Comparison of ENCODE assay signal across 17 mouse cellular contexts in the genomic region with DNA sequence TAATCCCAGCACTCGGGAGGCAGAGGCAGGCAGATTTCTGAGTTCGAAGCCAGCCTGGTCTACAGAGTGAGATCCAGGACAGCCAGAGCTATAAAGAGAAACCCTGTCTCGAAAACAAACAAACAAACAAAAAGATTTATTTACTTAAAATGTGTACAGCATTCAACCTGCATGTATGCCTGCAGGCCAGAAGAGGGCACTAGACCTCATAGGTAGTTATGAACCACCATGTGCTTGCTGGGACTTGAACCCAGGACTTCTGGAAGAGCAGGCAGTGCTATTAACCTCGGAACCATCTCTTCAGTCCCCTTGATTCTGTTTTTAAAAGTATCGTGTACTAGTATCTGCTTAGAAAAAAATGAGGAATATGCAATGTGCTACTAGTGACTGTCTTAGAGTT. TPM values are rescaled to one million over a fixed set of nuclear protein-coding genes. Genes with fewer than 3 reads are reported as not detected.
DNase-seq lines count a peak whose midpoint lies in the region; ATAC-seq and TF ChIP-seq lines count a peak whose summit lies in the region.
"Had no signal": no experiment of that assay in that cellular context is flagged by ENCODE, and none has a peak within 500 bp of the region (broad histone marks: within the 10 kb centered on the region; RNA-seq: fewer than 3 reads in every experiment).

No protein-coding gene starts in this region.

- peak; percentile 8; the same call in 1 of the 2 replicates for TF ChIP-seq CTCF in heart, postnatal 0 days (IDR thresholded peaks at IDR 0.05; ENCODE audit: low read depth)
- peak; percentile 69 for TF ChIP-seq CTCF in liver, embryonic 14.5 days (IDR thresholded peaks at IDR 0.05; ENCODE audit: low read depth)
- peak; percentile 23 for TF ChIP-seq CTCF in ES-Bruce4 (IDR thresholded peaks at IDR 0.05; ENCODE audit: low read depth, low read length)
- TF ChIP-seq CTCF in bone marrow, adult 2 months (IDR thresholded peaks at IDR 0.05; ENCODE audit: control insufficient read depth, insufficient read depth, low read length), result peak; percentile 25; the same call in 1 of the 2 replicates

- no peak for TF ChIP-seq EP300 in heart, postnatal 0 days (IDR thresholded peaks at IDR 0.05; ENCODE audit: low read depth)
- TF ChIP-seq EP300 in liver, embryonic 14.5 days (IDR thresholded peaks at IDR 0.05; ENCODE audit: low read depth), result no peak
- no peak for TF ChIP-seq EP300 in ES-Bruce4 (IDR thresholded peaks at IDR 0.05; ENCODE audit: insufficient read depth, low read depth, low read length)

- no peak for TF ChIP-seq POLR2A in ES-Bruce4 (IDR thresholded peaks at IDR 0.05; ENCODE audit: insufficient read depth, low read length)
- no peak for TF ChIP-seq POLR2A in bone marrow, adult 2 months (IDR thresholded peaks at IDR 0.05; ENCODE audit: borderline replicate concordance, control insufficient read depth, low read depth, low read length)

- no peaks in the 10 kb centered on the region for H3K9me3 ChIP-seq in heart, postnatal 0 days (replicated peaks; ENCODE audit: control insufficient read depth, low read length)
- no peaks in the 10 kb centered on the region for H3K9me3 ChIP-seq in heart, embryonic 10.5 days
- no peaks in the 10 kb centered on the region for H3K9me3 ChIP-seq in liver, embryonic 14.5 days (ENCODE audit: control insufficient read depth, low read length)
- H3K9me3 ChIP-seq in liver, embryonic 12.5 days (replicated peaks), result no peaks in the 10 kb centered on the region
- no peaks in the 10 kb centered on the region for H3K9me3 ChIP-seq in ES-Bruce4 (replicated peaks; ENCODE audit: control insufficient read depth, insufficient read depth, low read length, poor library complexity, severe bottlenecking)
- H3K9me3 ChIP-seq in forebrain, embryonic 14.5 days (replicated peaks; ENCODE audit: control insufficient read depth, low read length), result no peaks in the 10 kb centered on the region
- H3K9me3 ChIP-seq: hindbrain, embryonic 13.5 days; limb, embryonic 13.5 days had no signal

- no peaks in the 10 kb centered on the region for H3K27me3 ChIP-seq in heart, postnatal 0 days (ENCODE audit: control insufficient read depth, insufficient read depth, low read length)
- no peaks in the 10 kb centered on the region for H3K27me3 ChIP-seq in heart, embryonic 10.5 days (ENCODE audit: insufficient read depth, poor library complexity, severe bottlenecking)
- no peaks in the 10 kb centered on the region for H3K27me3 ChIP-seq in liver, embryonic 14.5 days (ENCODE audit: control insufficient read depth, insufficient read depth, low read length)
- no peaks in the 10 kb centered on the region for H3K27me3 ChIP-seq in liver, embryonic 12.5 days (replicated peaks)
- no peaks in the 10 kb centered on the region for H3K27me3 ChIP-seq in ES-Bruce4 (ENCODE audit: control insufficient read depth, insufficient read depth, low read length, poor library complexity, severe bottlenecking)
- no peaks in the 10 kb centered on the region for H3K27me3 ChIP-seq in forebrain, embryonic 14.5 days (replicated peaks; ENCODE audit: control insufficient read depth, insufficient read depth, low read length)
- H3K27me3 ChIP-seq: hindbrain, embryonic 13.5 days; limb, embryonic 13.5 days had no signal

- peaks cover 10% of the 10 kb centered on the region for H3K4me1 ChIP-seq in heart, postnatal 0 days (ENCODE audit: control insufficient read depth, insufficient read depth)
- peaks cover 24% of the 10 kb centered on the region for H3K4me1 ChIP-seq in heart, embryonic 10.5 days
- peaks cover 13 to 21% of the 10 kb centered on the region in 2 experiments for H3K4me1 ChIP-seq in liver, embryonic 14.5 days (replicated peaks; ENCODE audit: control insufficient read depth in 2 of 2, insufficient read depth in 2 of 2, low read length in 1 of 2)
- H3K4me1 ChIP-seq in liver, embryonic 12.5 days, result peaks cover 36% of the 10 kb centered on the region
- no peaks in the 10 kb centered on the region for H3K4me1 ChIP-seq in ES-Bruce4 (ENCODE audit: control insufficient read depth, insufficient read depth, low read length)
- H3K4me1 ChIP-seq in bone marrow, adult 2 months (ENCODE audit: control insufficient read depth, insufficient read depth, low read length), result peaks cover 2% of the 10 kb centered on the region; the same call in 1 of the 2 replicates
- peaks cover 15% of the 10 kb centered on the region for H3K4me1 ChIP-seq in forebrain, embryonic 14.5 days (ENCODE audit: control insufficient read depth, insufficient read depth, low read length)

- no peak overlapping the region for H3K27ac ChIP-seq in heart, postnatal 0 days (ENCODE audit: low read depth)
- no peak overlapping the region for H3K27ac ChIP-seq in heart, embryonic 10.5 days
- no peak overlapping the region for H3K27ac ChIP-seq in liver, embryonic 14.5 days
- H3K27ac ChIP-seq in liver, embryonic 12.5 days, result no peak overlapping the region
- no peak overlapping the region for H3K27ac ChIP-seq in ES-Bruce4 (ENCODE audit: insufficient read depth, low read length)
- H3K27ac ChIP-seq in bone marrow, adult 2 months (ENCODE audit: control insufficient read depth, insufficient read depth, low read depth, low read length, poor library complexity), result no peak overlapping the region
- H3K27ac ChIP-seq in forebrain, embryonic 14.5 days (ENCODE audit: low read depth, low read length), result no peak overlapping the region
- H3K27ac ChIP-seq: hindbrain, embryonic 13.5 days; limb, embryonic 13.5 days had no signal

- no peaks in the 10 kb centered on the region for H3K36me3 ChIP-seq in heart, postnatal 0 days (replicated peaks; ENCODE audit: control insufficient read depth, insufficient read depth, low read length)
- H3K36me3 ChIP-seq in heart, embryonic 10.5 days, result no peaks in the 10 kb centered on the region
- no peaks in the 10 kb centered on the region for H3K36me3 ChIP-seq in liver, embryonic 14.5 days (replicated peaks; ENCODE audit: control insufficient read depth, insufficient read depth, low read depth)
- peaks cover 9% of the 10 kb centered on the region for H3K36me3 ChIP-seq in liver, embryonic 12.5 days
- H3K36me3 ChIP-seq in ES-Bruce4 (ENCODE audit: control insufficient read depth, insufficient read depth, low read length, poor library complexity, severe bottlenecking), result no peaks in the 10 kb centered on the region
- H3K36me3 ChIP-seq in forebrain, embryonic 14.5 days (ENCODE audit: control insufficient read depth, insufficient read depth, low read length), result peaks cover 6% of the 10 kb centered on the region; the same call in 1 of the 2 replicates
- H3K36me3 ChIP-seq: hindbrain, embryonic 13.5 days; limb, embryonic 13.5 days had no signal

- WGBS in heart, postnatal 0 days, result 97% methylated on average over 5 of the region's 5 CpGs
- 92% methylated on average over 5 of the region's 5 CpGs for WGBS in heart, embryonic 10.5 days
- WGBS in liver, embryonic 14.5 days (ENCODE audit: insufficient replicate concordance), result 71% methylated on average over 5 of the region's 5 CpGs
- 81% methylated on average over 5 of the region's 5 CpGs for WGBS in liver, embryonic 12.5 days (ENCODE audit: insufficient replicate concordance)
- WGBS in bone marrow, adult 2 months, result 88% methylated on average over 5 of the region's 5 CpGs
- 95% methylated on average over 5 of the region's 5 CpGs for WGBS in forebrain, embryonic 14.5 days

- no peak overlapping the region for H3K4me3 ChIP-seq in heart, postnatal 0 days (ENCODE audit: low read depth, low read length)
- no peak overlapping the region for H3K4me3 ChIP-seq in heart, embryonic 10.5 days
- no peak overlapping the region for H3K4me3 ChIP-seq in liver, embryonic 14.5 days (ENCODE audit: insufficient read depth in 1 of 2, low read depth in 2 of 2, low read length in 2 of 2)
- H3K4me3 ChIP-seq in liver, embryonic 12.5 days, result no peak overlapping the region
- no peak overlapping the region for H3K4me3 ChIP-seq in ES-Bruce4 (ENCODE audit: low read depth, low read length)
- no peak overlapping the region for H3K4me3 ChIP-seq in bone marrow, adult 2 months (replicated peaks; ENCODE audit: control insufficient read depth, low read depth, low read length)
- H3K4me3 ChIP-seq in forebrain, embryonic 14.5 days (ENCODE audit: low read depth, low read length), result no peak overlapping the region
- H3K4me3 ChIP-seq: hindbrain, embryonic 13.5 days; limb, embryonic 13.5 days had no signal

- no peak overlapping the region for H3K4me2 ChIP-seq in heart, postnatal 0 days (ENCODE audit: low read depth, low read length)
- H3K4me2 ChIP-seq in liver, embryonic 14.5 days (ENCODE audit: low read depth), result no peak overlapping the region
- no peak overlapping the region for H3K4me2 ChIP-seq in liver, embryonic 12.5 days
- no peak overlapping the region for H3K4me2 ChIP-seq in forebrain, embryonic 14.5 days (ENCODE audit: low read length)
- H3K4me2 ChIP-seq: heart, embryonic 11.5 days; hindbrain, embryonic 13.5 days; limb, embryonic 13.5 days had no signal

- no peak for DNase-seq in heart, postnatal 0 days (ENCODE audit: low spot score)
- DNase-seq in heart, embryonic 10.5 days (ENCODE audit: low spot score), result no peak
- DNase-seq in liver, embryonic 14.5 days (ENCODE audit: low read depth in 3 of 3, low spot score in 3 of 3), result no peak
- no peak for DNase-seq in forebrain, embryonic 14.5 days (ENCODE audit: low spot score)
- DNase-seq: cerebellum, adult 8-10 months; gastrocnemius, postnatal 36 days; heart, postnatal 14 days; kidney, postnatal 10 days; right cerebral cortex, postnatal 4 days had no signal

- no peak for ATAC-seq in heart, postnatal 0 days (ENCODE audit: insufficient read depth, low read depth)
- no peak for ATAC-seq in liver, embryonic 14.5 days (ENCODE audit: insufficient read depth)
- ATAC-seq in liver, embryonic 12.5 days, result no peak
- ATAC-seq in erythroid progenitor cell, adult 5-6 weeks (replicated peaks; ENCODE audit: low FRiP score, poor library complexity, severe bottlenecking), result no peak
- no peak for ATAC-seq in forebrain, embryonic 14.5 days
- ATAC-seq: intestine, embryonic 16.5 days had no signal

- no peak overlapping the region for H3K9ac ChIP-seq in heart, postnatal 0 days (replicated peaks; ENCODE audit: low read depth, low read length)
- H3K9ac ChIP-seq in liver, embryonic 14.5 days (replicated peaks), result no peak overlapping the region
- H3K9ac ChIP-seq in liver, embryonic 12.5 days, result no peak overlapping the region
- no peak overlapping the region for H3K9ac ChIP-seq in ES-Bruce4 (ENCODE audit: low read depth, poor library complexity, severe bottlenecking)
- H3K9ac ChIP-seq in forebrain, embryonic 14.5 days (ENCODE audit: low read length), result no peak overlapping the region
- H3K9ac ChIP-seq: hindbrain, embryonic 13.5 days; limb, embryonic 13.5 days had no signal

RNA-seq across cellular contexts. Expression of gene Ino80b, which starts 2.2 kb away (rescaled TPM):
- total RNA-seq in heart, postnatal 0 days (2014; rRNA removed; ENCODE audit: low replicate concordance), result 8.9 and 11.6 TPM in 2 replicates
- polyA plus RNA-seq in heart, postnatal 0 days (2015; fragmentation: Nextera tagmentation; extraction: Ambion mirVana), result 5.5 and 6.8 TPM in 2 replicates
- 11.4 and 16.1 TPM in 2 replicates for polyA plus RNA-seq in heart, embryonic 10.5 days (2016; fragmentation: Nextera tagmentation; extraction: Ambion mirVana)
- 9.4 and 11.6 TPM in 2 replicates for polyA plus RNA-seq in liver, embryonic 14.5 days (2012; rRNA removed)
- 4.4 and 5.2 TPM in 2 replicates for polyA plus RNA-seq in liver, embryonic 14.5 days (2014; fragmentation: Nextera tagmentation; extraction: Ambion mirVana)
- 12.1 and 13.0 TPM in 2 replicates for polyA plus RNA-seq in liver, embryonic 12.5 days (2016; fragmentation: Nextera tagmentation; extraction: Ambion mirVana)
- polyA plus RNA-seq in ES-Bruce4 (2011; ENCODE audit: insufficient read depth, insufficient read length, low read depth, missing spikeins), result 9.0 and 11.6 TPM in 2 replicates
- polyA plus RNA-seq in bone marrow, adult 2 months (2011; ENCODE audit: insufficient read depth, insufficient read length, low replicate concordance, missing spikeins), result 6.6 and 16.6 TPM in 2 replicates
- total RNA-seq in erythroid progenitor cell, adult 5-6 weeks (2015; ENCODE audit: low replicate concordance), result 5.8 and 7.5 TPM in 2 replicates
- total RNA-seq in erythroid progenitor cell, adult 5-6 weeks (2017; ENCODE audit: low replicate concordance), result 7.4 and 24.1 TPM in 2 replicates
- polyA plus RNA-seq in forebrain, embryonic 14.5 days (2014; fragmentation: Nextera tagmentation; extraction: Ambion mirVana), result 15.6 and 17.5 TPM in 2 replicates

RNA-seq across cellular contexts. Expression of gene Wbp1, which starts 6.1 kb away (rescaled TPM):
- total RNA-seq in heart, postnatal 0 days (2014; rRNA removed; ENCODE audit: low replicate concordance), result 151 and 186 TPM in 2 replicates
- polyA plus RNA-seq in heart, postnatal 0 days (2015; fragmentation: Nextera tagmentation; extraction: Ambion mirVana), result 97.5 and 98.1 TPM in 2 replicates
- 101 and 113 TPM in 2 replicates for polyA plus RNA-seq in heart, embryonic 10.5 days (2016; fragmentation: Nextera tagmentation; extraction: Ambion mirVana)
- 27.7 and 33.6 TPM in 2 replicates for polyA plus RNA-seq in liver, embryonic 14.5 days (2012; rRNA removed)
- 22.0 and 27.1 TPM in 2 replicates for polyA plus RNA-seq in liver, embryonic 14.5 days (2014; fragmentation: Nextera tagmentation; extraction: Ambion mirVana)
- 35.0 and 37.9 TPM in 2 replicates for polyA plus RNA-seq in liver, embryonic 12.5 days (2016; fragmentation: Nextera tagmentation; extraction: Ambion mirVana)
- polyA plus RNA-seq in ES-Bruce4 (2011; ENCODE audit: insufficient read depth, insufficient read length, low read depth, missing spikeins), result 26.7 and 32.4 TPM in 2 replicates
- 30.0 and 41.2 TPM in 2 replicates for polyA plus RNA-seq in bone marrow, adult 2 months (2011; ENCODE audit: insufficient read depth, insufficient read length, low replicate concordance, missing spikeins)
- 42.3 and 48.7 TPM in 2 replicates for total RNA-seq in erythroid progenitor cell, adult 5-6 weeks (2015; ENCODE audit: low replicate concordance)
- 77.9 and 83.6 TPM in 2 replicates for total RNA-seq in erythroid progenitor cell, adult 5-6 weeks (2017; ENCODE audit: low replicate concordance)
- polyA plus RNA-seq in forebrain, embryonic 14.5 days (2014; fragmentation: Nextera tagmentation; extraction: Ambion mirVana), result 197 and 214 TPM in 2 replicates

RNA-seq across cellular contexts. Expression of gene Rtkn, which starts 7.8 kb away (rescaled TPM):
- total RNA-seq in heart, postnatal 0 days (2014; rRNA removed; ENCODE audit: low replicate concordance), result 40.0 and 45.9 TPM in 2 replicates
- 12.5 and 13.0 TPM in 2 replicates for polyA plus RNA-seq in heart, postnatal 0 days (2015; fragmentation: Nextera tagmentation; extraction: Ambion mirVana)
- 18.4 and 24.4 TPM in 2 replicates for polyA plus RNA-seq in heart, embryonic 10.5 days (2016; fragmentation: Nextera tagmentation; extraction: Ambion mirVana)
- polyA plus RNA-seq in liver, embryonic 14.5 days (2012; rRNA removed), result 11.1 TPM in 2 replicates
- 5.3 and 5.5 TPM in 2 replicates for polyA plus RNA-seq in liver, embryonic 14.5 days (2014; fragmentation: Nextera tagmentation; extraction: Ambion mirVana)
- polyA plus RNA-seq in liver, embryonic 12.5 days (2016; fragmentation: Nextera tagmentation; extraction: Ambion mirVana), result 11.8 and 12.6 TPM in 2 replicates
- 10.4 and 10.5 TPM in 2 replicates for polyA plus RNA-seq in ES-Bruce4 (2011; ENCODE audit: insufficient read depth, insufficient read length, low read depth, missing spikeins)
- 1.3 and 1.6 TPM in 2 replicates for polyA plus RNA-seq in bone marrow, adult 2 months (2011; ENCODE audit: insufficient read depth, insufficient read length, low replicate concordance, missing spikeins)
- total RNA-seq in erythroid progenitor cell, adult 5-6 weeks (2015; ENCODE audit: low replicate concordance), result not detected in 2 replicates
- 0.30 TPM in 1 of 2 replicates, not detected in the other for total RNA-seq in erythroid progenitor cell, adult 5-6 weeks (2017; ENCODE audit: low replicate concordance)
- polyA plus RNA-seq in forebrain, embryonic 14.5 days (2014; fragmentation: Nextera tagmentation; extraction: Ambion mirVana), result 4.7 and 4.8 TPM in 2 replicates

RNA-seq across cellular contexts. Expression of gene Mogs, which starts 12.1 kb away (rescaled TPM):
- 27.5 and 28.1 TPM in 2 replicates for total RNA-seq in heart, postnatal 0 days (2014; rRNA removed; ENCODE audit: low replicate concordance)
- 7.9 and 9.4 TPM in 2 replicates for polyA plus RNA-seq in heart, postnatal 0 days (2015; fragmentation: Nextera tagmentation; extraction: Ambion mirVana)
- polyA plus RNA-seq in heart, embryonic 10.5 days (2016; fragmentation: Nextera tagmentation; extraction: Ambion mirVana), result 24.5 and 42.5 TPM in 2 replicates
- polyA plus RNA-seq in liver, embryonic 14.5 days (2012; rRNA removed), result 33.9 and 36.9 TPM in 2 replicates
- polyA plus RNA-seq in liver, embryonic 14.5 days (2014; fragmentation: Nextera tagmentation; extraction: Ambion mirVana), result 28.2 and 32.4 TPM in 2 replicates
- polyA plus RNA-seq in liver, embryonic 12.5 days (2016; fragmentation: Nextera tagmentation; extraction: Ambion mirVana), result 83.5 and 86.9 TPM in 2 replicates
- 23.3 and 25.4 TPM in 2 replicates for polyA plus RNA-seq in ES-Bruce4 (2011; ENCODE audit: insufficient read depth, insufficient read length, low read depth, missing spikeins)
- 20.6 and 29.6 TPM in 2 replicates for polyA plus RNA-seq in bone marrow, adult 2 months (2011; ENCODE audit: insufficient read depth, insufficient read length, low replicate concordance, missing spikeins)
- total RNA-seq in erythroid progenitor cell, adult 5-6 weeks (2015; ENCODE audit: low replicate concordance), result 4.6 and 14.4 TPM in 2 replicates
- total RNA-seq in erythroid progenitor cell, adult 5-6 weeks (2017; ENCODE audit: low replicate concordance), result 13.1 and 17.1 TPM in 2 replicates
- polyA plus RNA-seq in forebrain, embryonic 14.5 days (2014; fragmentation: Nextera tagmentation; extraction: Ambion mirVana), result 8.8 and 15.0 TPM in 2 replicates

RNA-seq across cellular contexts. Expression of gene Mrpl53, which starts 18.6 kb away (rescaled TPM):
- total RNA-seq in heart, postnatal 0 days (2014; rRNA removed; ENCODE audit: low replicate concordance), result 87.9 and 156 TPM in 2 replicates
- 242 and 247 TPM in 2 replicates for polyA plus RNA-seq in heart, postnatal 0 days (2015; fragmentation: Nextera tagmentation; extraction: Ambion mirVana)
- polyA plus RNA-seq in heart, embryonic 10.5 days (2016; fragmentation: Nextera tagmentation; extraction: Ambion mirVana), result 157 and 167 TPM in 2 replicates
- polyA plus RNA-seq in liver, embryonic 14.5 days (2012; rRNA removed), result 41.1 and 56.6 TPM in 2 replicates
- 87.1 and 87.4 TPM in 2 replicates for polyA plus RNA-seq in liver, embryonic 14.5 days (2014; fragmentation: Nextera tagmentation; extraction: Ambion mirVana)
- polyA plus RNA-seq in liver, embryonic 12.5 days (2016; fragmentation: Nextera tagmentation; extraction: Ambion mirVana), result 101 and 105 TPM in 2 replicates
- polyA plus RNA-seq in ES-Bruce4 (2011; ENCODE audit: insufficient read depth, insufficient read length, low read depth, missing spikeins), result 29.5 and 36.4 TPM in 2 replicates
- polyA plus RNA-seq in bone marrow, adult 2 months (2011; ENCODE audit: insufficient read depth, insufficient read length, low replicate concordance, missing spikeins), result 20.2 and 49.7 TPM in 2 replicates
- 49.5 and 61.6 TPM in 2 replicates for total RNA-seq in erythroid progenitor cell, adult 5-6 weeks (2015; ENCODE audit: low replicate concordance)
- 36.2 and 38.0 TPM in 2 replicates for total RNA-seq in erythroid progenitor cell, adult 5-6 weeks (2017; ENCODE audit: low replicate concordance)
- 128 and 154 TPM in 2 replicates for polyA plus RNA-seq in forebrain, embryonic 14.5 days (2014; fragmentation: Nextera tagmentation; extraction: Ambion mirVana)

Comparison
In these comparisons a context has a peak if more than half of its experiments do, and no peak if none do; other contexts are left out.
1. CTCF ChIP-seq: peak in every context shown above with its lines; median percentile 69 in liver, embryonic 14.5 days; 25 in bone marrow, adult 2 months; 23 in ES-Bruce4; 8 in heart, postnatal 0 days.